Mouse (Mus musculus) erythroblast, embryonic 14.5 days (primary cell): Measurements from ENCODE around the gene Bcl2a1b.
"Not testable (repeated sequence)": the region's sequence is repeated elsewhere in the genome, so short reads cannot be mapped to it uniquely, and the experiment has no call there.

Experiments
- GATA1 ChIP-seq: IDR thresholded peaks from 2 replicates; pipeline ENCODE4 v1.6.1; 2012; ENCODE audit warnings: low read length, inconsistent platforms, mixed read lengths
- TAL1 ChIP-seq: IDR thresholded peaks from 3 replicates; pipeline ENCODE4 v1.6.1; 2012; ENCODE audit warnings: low read length, inconsistent platforms, mixed read lengths

DNA sequence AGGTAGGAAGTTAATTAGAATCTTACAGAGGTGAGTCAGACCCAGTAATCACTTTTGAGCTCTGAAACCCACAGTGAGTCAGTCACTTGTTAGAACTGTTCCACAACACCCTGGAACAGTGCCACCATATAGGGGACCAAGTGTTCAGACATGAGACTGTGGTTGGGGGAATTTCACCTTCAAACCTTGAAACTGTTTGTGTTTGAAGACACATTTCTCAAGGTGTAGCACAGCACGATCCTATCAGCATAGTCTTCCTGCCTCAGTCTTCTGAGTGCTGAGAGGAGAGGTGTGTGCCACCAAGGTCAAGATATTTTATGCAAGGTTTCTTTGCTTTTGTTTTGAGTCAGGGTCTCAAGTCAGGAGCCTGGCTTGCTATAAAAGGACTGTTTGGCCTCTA lies 9.9 kb downstream of the Bcl2a1b start:
- not testable (repeated sequence) for TF ChIP-seq GATA1, TAL1
